Mouse (Mus musculus) limb, embryonic 15.5 days (tissue): Measurements from ENCODE around the gene Gan. TPM values are rescaled to one million over a fixed set of nuclear protein-coding genes. Genes with fewer than 3 reads are reported as not detected.

Experiments used
- polyA plus RNA-seq: library from polyadenylated mRNA; unstranded; fragments of >200 nt; fragmentation: Nextera tagmentation; extraction: Ambion mirVana; gene quantifications from 2 replicates; pipeline ENCODE4 v1.2.1, GENCODE M21; 2015

Gan gene
- polyA plus RNA-seq, 1 experiment from 2014 or later: 3.7 TPM

Other genes starting within 250 kb of the Gan start
- 65.3 and 70.7 TPM in 2 replicates for gene Cmc2, start 236.7 kb upstream of the Gan start, polyA plus RNA-seq
- gene Cenpn, start 236.4 kb upstream of the Gan start, polyA plus RNA-seq: 29.8 and 30.1 TPM in 2 replicates
- gene Atmin, start 214.7 kb upstream of the Gan start, polyA plus RNA-seq: 9.3 and 9.9 TPM in 2 replicates
- 1.7 and 2.1 TPM in 2 replicates for gene 1700030J22Rik, start 179.2 kb upstream of the Gan start, polyA plus RNA-seq
- gene Gcsh, start 164.6 kb upstream of the Gan start, polyA plus RNA-seq: 95.5 and 97.2 TPM in 2 replicates
- 0.21 and 0.41 TPM in 2 replicates for gene Pkd1l2, start 75.7 kb upstream of the Gan start, polyA plus RNA-seq
- 0.35 and 0.47 TPM in 2 replicates for gene Bco1, start 62.3 kb upstream of the Gan start, polyA plus RNA-seq
- gene Cmip, start 98.9 kb downstream of the Gan start, polyA plus RNA-seq: 18.8 and 20.7 TPM in 2 replicates